8 mouse cellular contexts compared by ENCODE assay signal in genomic region chr3:122728852-122729600, GRCm38 (mm10). TPM values are rescaled to one million over a fixed set of nuclear protein-coding genes. Genes with fewer than 3 reads are reported as not detected.
A peak's percentile ranks its signal among the peaks of the same experiment; 100 is the strongest.
DNase-seq lines count a peak whose midpoint lies in the region; TF ChIP-seq lines count a peak whose summit lies in the region.

Gene Pde5a, plus strand, starts transcription at chr3:122728947.

- H3K27me3 ChIP-seq in hindbrain, embryonic 10.5 days (ENCODE audit: insufficient read depth, poor library complexity, severe bottlenecking), result no peaks in the 10 kb centered on the region

- DNase-seq in ES-E14 (ENCODE audit: low read depth, low spot score), result peak; percentile 74
- peak; percentile 12 for DNase-seq in cerebellum, adult 8-10 months
- DNase-seq in frontal cortex, postnatal 10 days (ENCODE audit: low spot score in 2 of 2), result peak; percentile 31 to 61
- DNase-seq in hindbrain, embryonic 10.5 days (ENCODE audit: low spot score), result peak; percentile 90
- peak; percentile 71 to 83 for DNase-seq in layer of hippocampus, postnatal 10 days (ENCODE audit: low spot score in 2 of 2)
- peak; percentile 95 for DNase-seq in lung, postnatal 10 days
- DNase-seq in ovary, postnatal 10 days (ENCODE audit: low spot score), result peak; percentile 62
- peak; percentile 79 for DNase-seq in thymus, postnatal 0 days (ENCODE audit: low spot score)

- H3K4me3 ChIP-seq in ES-E14 (ENCODE audit: insufficient read depth in 1 of 2, low read depth in 1 of 2, low read length in 2 of 2, poor library complexity in 1 of 2, severe bottlenecking in 1 of 2), result peak within 1 kb of the TSS; percentile 84 to 85
- peak within 1 kb of the TSS; percentile 71 for H3K4me3 ChIP-seq in hindbrain, embryonic 10.5 days

- in situ Hi-C loops in ES-E14 (cut with MboI; ENCODE audit: low sequenced_read_pairs in 2 of 2, unreplicated experiment in 2 of 2), result no loop called here

- H3K9ac ChIP-seq in ES-E14 (ENCODE audit: insufficient read depth, low read depth, low read length, poor library complexity, severe bottlenecking), result peak within 1 kb of the TSS; percentile 82

- WGBS in hindbrain, embryonic 10.5 days, result under 1% methylated on average over 49 of the region's 49 CpGs

- H3K36me3 ChIP-seq in ES-E14 (ENCODE audit: control insufficient read depth, insufficient read depth, low read length, poor library complexity, severe bottlenecking), result no peaks in the 10 kb centered on the region
- no peaks in the 10 kb centered on the region for H3K36me3 ChIP-seq in hindbrain, embryonic 10.5 days

- H3K27ac ChIP-seq in ES-E14 (ENCODE audit: insufficient read depth, low read depth, low read length, poor library complexity, severe bottlenecking), result no peak within 1 kb of the TSS
- peak within 1 kb of the TSS; percentile 98 for H3K27ac ChIP-seq in hindbrain, embryonic 10.5 days

- H3K4me1 ChIP-seq in ES-E14 (ENCODE audit: control insufficient read depth in 2 of 2, insufficient read depth in 2 of 2, low read length in 2 of 2, poor library complexity in 1 of 2), result no peaks in the 10 kb centered on the region
- H3K4me1 ChIP-seq in hindbrain, embryonic 10.5 days (replicated peaks), result peaks cover 30% of the 10 kb centered on the region

- no peaks in the 10 kb centered on the region for H3K9me3 ChIP-seq in ES-E14 (ENCODE audit: control insufficient read depth, insufficient read depth, low read depth, low read length)
- H3K9me3 ChIP-seq in hindbrain, embryonic 10.5 days, result no peaks in the 10 kb centered on the region

TF ChIP-seq in ES-E14, 5 proteins besides CTCF, POLR2A, EP300 and RAD21:
- TF ChIP-seq MAFK (IDR thresholded peaks at IDR 0.05; ENCODE audit: insufficient read depth, low read depth, low read length), result no peak
- 0 out of 2 replicates have a peak, but pooled peaks have one; percentile 13 for TF ChIP-seq HCFC1 (IDR thresholded peaks at IDR 0.05; ENCODE audit: borderline replicate concordance, insufficient read depth, low read length)

RNA-seq across cellular contexts. Expression of gene Pde5a, which starts in this region (rescaled TPM):
- 1.6 and 2.2 TPM in 2 replicates for total RNA-seq in ES-E14 (2012; rRNA removed)
- 2.9 and 3.4 TPM in 2 replicates for polyA plus RNA-seq in hindbrain, embryonic 10.5 days (2016; fragmentation: Nextera tagmentation; extraction: Ambion mirVana)
- 10 to 100 TPM; 10.4 to 12.7 TPM for total RNA-seq in layer of hippocampus, postnatal 10 days (2021)
- polyA plus RNA-seq in thymus, postnatal 0 days (2015; fragmentation: Nextera tagmentation; extraction: Ambion mirVana), result 2.4 and 2.5 TPM in 2 replicates

Comparison
In these comparisons a context has a peak if more than half of its experiments do, and no peak if none do; other contexts are left out.
1. DNase-seq: peak in every context shown above with its lines; median percentile 95 in lung, postnatal 10 days; 90 in hindbrain, embryonic 10.5 days; 79 in thymus, postnatal 0 days; 77 in layer of hippocampus, postnatal 10 days; 74 in ES-E14; 62 in ovary, postnatal 10 days; 46 in frontal cortex, postnatal 10 days; 12 in cerebellum, adult 8-10 months.